Mouse (Mus musculus) spleen, postnatal 0 days (tissue): ENCODE measurements around the gene Klhdc8b. TPM values are rescaled to one million over a fixed set of nuclear protein-coding genes. Genes with fewer than 3 reads are reported as not detected.

Source experiments
- polyA plus RNA-seq: library from polyadenylated mRNA; unstranded; fragments of >200 nt; fragmentation: Nextera tagmentation; extraction: Ambion mirVana; gene quantifications from 2 replicates; pipeline ENCODE4 v1.2.1, GENCODE M21; 2015

Gene Klhdc8b
- 16.0 and 20.4 TPM in 2 replicates for polyA plus RNA-seq

DNA sequence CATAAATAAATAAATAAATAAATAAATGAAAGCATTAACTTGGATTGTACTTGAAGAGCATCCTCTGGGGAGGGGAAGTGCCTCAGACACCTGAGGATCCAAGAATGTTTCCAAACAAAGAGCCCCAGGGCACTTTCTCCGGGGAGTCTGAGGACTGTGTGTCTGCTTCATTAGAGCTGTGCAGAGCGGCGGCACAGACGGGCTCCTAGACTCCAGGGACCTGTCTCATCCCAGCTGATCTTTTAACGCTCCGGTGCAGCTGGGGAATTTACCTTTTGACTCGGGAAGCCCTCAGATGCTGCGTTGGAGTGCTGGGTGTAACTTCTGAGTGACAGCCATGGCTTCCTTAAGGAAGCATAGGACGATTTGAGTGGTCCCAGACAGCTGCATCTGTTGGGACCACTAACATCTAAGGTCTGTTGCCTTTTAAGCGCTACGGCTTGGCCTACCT is at the start of gene Klhdc8b:
Gene Klhdc8b (minus strand): TSS at position 401 of the 451 bp plus-strand sequence.

DNA sequence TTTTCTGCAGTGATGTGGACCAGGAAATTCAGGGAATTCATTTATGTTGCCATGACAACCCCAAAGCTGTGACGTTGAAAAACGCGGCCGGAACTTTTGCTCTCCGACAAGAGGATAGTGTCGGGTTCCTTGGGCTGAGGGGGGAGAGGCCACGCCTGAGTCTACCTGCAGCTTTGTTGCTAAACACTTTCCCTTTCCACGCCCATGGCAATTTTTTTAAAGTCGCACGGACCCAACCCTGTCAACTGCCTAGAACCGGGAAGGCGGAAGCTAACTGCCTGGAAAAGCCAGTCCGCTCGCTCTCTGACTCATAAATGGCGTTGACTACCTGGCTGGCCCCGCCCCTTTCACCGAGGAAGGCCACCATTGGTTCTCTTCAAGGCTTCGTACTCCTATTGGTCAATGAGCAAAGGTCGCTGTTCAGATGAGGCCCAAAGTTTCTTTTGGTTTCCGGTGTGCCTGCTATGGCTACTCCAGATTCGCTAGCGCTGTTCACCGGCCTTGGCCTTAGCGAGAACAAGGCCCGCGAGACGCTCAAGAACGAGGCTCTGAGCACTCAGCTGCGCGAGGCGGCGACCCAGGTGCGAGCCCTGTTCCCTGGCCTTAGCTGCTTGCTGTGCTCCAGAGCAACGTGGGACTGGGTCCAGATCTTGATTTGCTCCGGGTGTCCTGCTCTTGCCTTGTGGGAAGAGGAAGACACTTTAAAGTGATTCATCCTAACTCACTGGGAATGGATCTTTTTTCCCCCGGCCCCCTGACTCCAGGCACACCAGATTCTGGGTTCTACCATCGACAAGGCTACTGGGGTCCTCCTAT is 46.4 kb upstream of the Klhdc8b start, which contains the start of gene Qars:
Gene Qars (plus strand): TSS at position 88 of the 816 bp plus-strand sequence.

DNA sequence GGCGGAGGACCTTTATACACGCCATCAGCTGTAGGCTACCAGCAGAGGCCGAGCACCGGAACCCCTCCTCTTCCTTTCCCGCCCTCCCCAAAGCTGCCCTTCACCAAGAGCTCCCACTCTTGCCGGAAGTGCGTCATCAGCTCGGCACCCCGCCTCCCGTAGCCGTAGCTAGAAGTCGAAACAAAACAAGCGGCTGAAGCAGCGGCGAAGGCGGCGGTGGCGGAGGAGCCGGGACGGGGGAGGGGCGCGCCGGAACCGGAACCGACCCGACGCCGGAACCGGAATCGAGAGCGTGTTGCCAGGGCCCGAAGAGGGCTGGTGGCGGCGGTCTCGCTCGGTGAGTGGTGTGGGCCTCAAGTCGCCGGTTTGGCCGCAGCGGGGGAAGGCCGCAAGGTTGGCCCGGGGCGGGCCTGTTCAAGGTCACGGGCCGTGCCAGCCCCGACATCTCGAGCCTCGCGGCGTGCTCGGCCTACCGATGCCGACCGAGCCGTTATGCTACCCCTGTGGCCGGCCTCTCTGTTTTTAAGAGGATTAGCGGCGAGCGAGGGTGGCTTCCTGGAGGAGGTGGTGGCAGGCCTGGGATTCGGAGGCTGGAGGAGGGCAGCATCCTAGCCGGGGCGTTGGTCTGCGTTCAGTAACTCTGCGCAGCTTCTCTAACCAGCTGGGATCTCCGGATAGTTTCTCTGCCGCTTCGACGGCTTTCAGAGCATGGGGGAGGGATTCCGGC is 29.3 kb upstream of the Klhdc8b start, which contains the start of gene Usp19:
Gene Usp19 (plus strand): TSS at position 44 of the 727 bp plus-strand sequence.

DNA sequence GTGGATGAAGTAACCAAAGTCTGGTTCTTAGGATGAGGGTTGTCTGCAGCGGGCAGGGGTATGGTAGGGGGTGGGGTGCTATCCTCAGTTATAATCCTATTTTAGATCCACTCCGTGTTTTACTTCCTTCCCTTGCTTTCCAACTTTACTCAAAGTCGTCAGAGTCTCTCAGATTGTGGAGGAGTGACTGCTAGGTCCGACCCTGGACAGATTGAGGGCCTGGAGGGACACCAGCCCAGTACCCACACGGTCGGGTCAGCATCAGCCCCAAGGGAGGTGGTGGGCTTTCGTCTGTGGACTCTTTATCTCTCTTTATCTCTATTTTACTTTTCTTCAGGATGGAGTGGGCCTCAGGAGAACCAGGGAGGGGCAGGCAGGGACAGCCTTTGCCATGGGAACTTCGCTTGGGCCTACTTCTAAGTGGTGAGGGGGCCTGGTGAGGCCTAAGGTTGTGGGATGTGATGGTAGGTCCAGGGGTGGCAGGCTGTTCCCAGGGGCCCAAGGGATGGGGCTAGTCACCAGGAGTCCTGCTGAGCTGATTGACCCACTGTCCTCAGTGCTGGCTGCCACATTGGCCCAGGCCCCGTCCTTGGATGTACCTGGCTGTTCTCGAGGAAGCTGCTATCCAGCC is 18.5 kb upstream of the Klhdc8b start, which contains the start of gene Lamb2:
Gene Lamb2 (plus strand): TSS at position 16 of the 631 bp plus-strand sequence.

DNA sequence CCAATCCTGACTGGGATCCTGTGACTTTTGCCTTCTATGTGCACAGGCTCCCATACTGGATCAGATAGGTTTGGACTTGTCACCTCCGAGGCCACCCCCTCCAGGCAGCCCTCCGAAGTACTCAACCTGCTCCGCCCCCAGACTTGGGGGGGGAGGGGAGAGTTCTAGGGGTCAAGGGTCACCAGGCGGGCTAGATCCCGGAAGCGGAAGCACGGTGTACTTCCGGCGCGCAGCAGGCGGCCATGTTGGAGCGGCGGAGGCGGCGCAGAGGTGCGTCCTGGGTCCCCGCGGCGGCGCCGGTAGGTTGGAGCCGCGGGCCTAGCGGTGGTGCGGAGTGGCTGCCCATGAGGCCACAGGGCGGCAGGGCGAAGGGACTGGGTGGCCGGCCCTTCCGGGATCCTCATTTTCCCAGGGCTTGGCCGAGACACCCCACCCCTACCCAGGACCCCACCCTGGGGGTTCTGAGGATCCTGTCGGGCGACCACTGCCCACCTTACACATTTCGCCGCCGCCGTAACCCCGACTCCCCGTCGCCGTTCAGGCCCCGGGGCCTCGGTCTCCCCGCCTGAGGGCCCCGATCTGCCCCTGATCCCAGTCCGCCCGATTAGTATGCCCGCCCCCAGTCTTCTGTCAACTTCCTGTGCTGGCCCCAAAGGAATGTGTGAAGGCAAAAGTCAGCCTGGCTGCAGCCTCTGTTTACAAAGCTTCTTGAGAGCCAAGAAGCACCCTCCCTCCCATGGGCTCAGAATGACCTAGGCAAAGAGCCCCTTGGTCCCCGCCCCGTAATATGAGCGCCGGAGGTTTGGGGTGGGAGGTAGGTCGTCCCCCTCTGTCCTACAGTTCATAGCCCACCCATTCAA is 832 bp downstream of the Klhdc8b start, which contains the start of gene Ccdc71:
Gene Ccdc71 (plus strand): TSS at position 209 of the 860 bp plus-strand sequence.

DNA sequence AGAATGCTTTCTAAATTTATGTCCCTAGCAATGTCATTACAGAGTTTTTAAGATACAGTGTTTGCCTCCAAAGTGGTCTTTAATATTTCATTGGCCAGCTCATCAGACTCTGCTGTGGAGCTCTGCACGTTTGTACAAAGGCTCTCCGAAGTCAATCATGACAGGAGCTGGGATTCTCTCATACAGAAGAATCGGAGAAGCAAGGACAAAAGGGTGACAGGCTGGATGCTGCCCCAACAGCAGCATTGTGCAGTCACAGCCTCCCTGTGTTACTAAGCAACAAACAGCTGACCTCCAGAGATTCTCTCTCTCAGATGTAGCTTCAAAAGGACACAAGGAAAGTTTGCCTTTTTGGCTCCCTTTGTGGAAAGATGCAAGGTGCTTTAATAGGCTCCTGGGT is 25.2 kb downstream of the Klhdc8b start, which contains the start of gene BC048562:
Gene BC048562 (plus strand): TSS at position 301 of the 400 bp plus-strand sequence.

DNA sequence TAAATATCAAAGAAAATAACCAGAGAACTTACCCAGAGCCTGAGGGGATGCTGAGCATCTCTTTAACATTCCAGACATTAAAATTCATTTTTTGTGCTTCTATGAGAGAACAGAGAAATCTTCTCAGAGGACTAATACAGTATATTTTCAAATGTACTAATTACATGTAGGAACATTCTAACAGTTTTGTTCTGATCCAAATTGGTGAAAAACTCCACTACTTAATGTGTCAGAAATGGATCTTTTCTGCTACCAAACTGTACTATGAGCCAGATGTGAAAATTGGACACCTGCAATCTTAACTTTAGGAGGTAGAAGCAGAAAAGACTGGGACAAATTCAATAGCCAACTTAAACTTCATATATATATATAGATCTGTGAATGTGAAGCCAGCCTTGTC is 33.0 kb downstream of the Klhdc8b start, which contains the start of gene Ccdc36:
Gene Ccdc36 (minus strand): TSS at position 101 of the 400 bp plus-strand sequence.

Other genes starting within 250 kb of the Klhdc8b start
- gene Dag1, start 197.6 kb downstream of the Klhdc8b start, polyA plus RNA-seq = 16.9 and 19.2 TPM in 2 replicates
- 5.2 and 6.5 TPM in 2 replicates for gene Nicn1, start 171.2 kb downstream of the Klhdc8b start, polyA plus RNA-seq
- gene Amt, start 164.7 kb downstream of the Klhdc8b start, polyA plus RNA-seq = 1.3 and 1.7 TPM in 2 replicates
- gene Rhoa, start 155.5 kb downstream of the Klhdc8b start, polyA plus RNA-seq = 256 and 274 TPM in 2 replicates
- 16.6 and 19.3 TPM in 2 replicates for gene Tcta, start 155.4 kb downstream of the Klhdc8b start, polyA plus RNA-seq
- gene Gpx1, start 122.7 kb downstream of the Klhdc8b start, polyA plus RNA-seq = 5,787 and 6,504 TPM in 2 replicates
- 61.2 and 62.7 TPM in 2 replicates for gene Usp4, start 113.7 kb downstream of the Klhdc8b start, polyA plus RNA-seq
- gene 1700102P08Rik, start 68.8 kb downstream of the Klhdc8b start, polyA plus RNA-seq = 0.54 and 0.85 TPM in 2 replicates
- gene Ccdc36, start 33.1 kb downstream of the Klhdc8b start, polyA plus RNA-seq = 0.32 and 0.34 TPM in 2 replicates
- not detected in 2 replicates for gene BC048562, start 25.1 kb downstream of the Klhdc8b start, polyA plus RNA-seq
- 20.1 and 25.2 TPM in 2 replicates for gene Ccdc71, start 1.1 kb downstream of the Klhdc8b start, polyA plus RNA-seq
- gene Lamb2, start 18.2 kb upstream of the Klhdc8b start, polyA plus RNA-seq = 8.5 and 13.8 TPM in 2 replicates
- gene Usp19, start 29.0 kb upstream of the Klhdc8b start, polyA plus RNA-seq = 26.9 and 32.9 TPM in 2 replicates
- 66.4 and 70.2 TPM in 2 replicates for gene Qars, start 46.1 kb upstream of the Klhdc8b start, polyA plus RNA-seq
- gene Qrich1, start 55.2 kb upstream of the Klhdc8b start, polyA plus RNA-seq = 44.9 and 46.3 TPM in 2 replicates
- 133 and 142 TPM in 2 replicates for gene Impdh2, start 98.7 kb upstream of the Klhdc8b start, polyA plus RNA-seq
- gene Ndufaf3, start 105.9 kb upstream of the Klhdc8b start, polyA plus RNA-seq = 35.2 and 36.8 TPM in 2 replicates
- 41.3 and 48.5 TPM in 2 replicates for gene Dalrd3, start 108.3 kb upstream of the Klhdc8b start, polyA plus RNA-seq
- 14.2 and 15.7 TPM in 2 replicates for gene Wdr6, start 117.2 kb upstream of the Klhdc8b start, polyA plus RNA-seq
- 1.7 and 2.4 TPM in 2 replicates for gene P4htm, start 136.1 kb upstream of the Klhdc8b start, polyA plus RNA-seq
- gene Arih2, start 187.8 kb upstream of the Klhdc8b start, polyA plus RNA-seq = 29.6 and 33.5 TPM in 2 replicates
- gene Slc25a20, start 200.5 kb upstream of the Klhdc8b start, polyA plus RNA-seq = 30.9 and 34.3 TPM in 2 replicates
- gene Prkar2a, start 227.7 kb upstream of the Klhdc8b start, polyA plus RNA-seq = 5.9 and 8.6 TPM in 2 replicates